Mouse (Mus musculus): ENCODE data around the gene Gm13124. TPM values are rescaled to one million over a fixed set of nuclear protein-coding genes. Genes with fewer than 3 reads are reported as not detected.
"Not testable (repeated sequence)": the region's sequence is repeated elsewhere in the genome, so short reads cannot be mapped to it uniquely, and the experiment has no call there.

Gm13124 gene
- polyA plus RNA-seq (2016; fragmentation: Nextera tagmentation; extraction: Ambion mirVana) = not detected in 2 replicates

DNA sequence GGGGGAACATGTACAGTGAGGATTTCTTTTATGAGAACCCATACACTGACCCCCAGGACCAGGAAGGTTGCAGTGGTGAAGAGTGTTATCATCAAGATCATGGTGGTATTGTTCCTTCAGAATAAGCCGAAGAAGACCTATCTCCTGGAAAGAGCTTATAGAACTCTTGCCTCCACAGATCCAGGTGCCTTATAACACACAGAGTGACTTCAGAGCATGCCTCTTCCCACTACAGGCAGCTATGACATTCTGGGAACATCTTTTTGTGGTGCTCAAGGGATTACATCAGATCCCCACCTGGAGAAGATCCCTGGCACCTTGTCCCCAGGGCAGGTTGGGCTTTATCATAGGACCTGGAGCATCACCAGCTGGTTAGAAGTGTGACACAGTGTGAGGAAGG, at the start of gene Gm13124:
Gm13124 (minus strand) TSS at position 101 of the 400 bp plus-strand sequence.
- no peaks in the 10 kb centered on the region for H3K36me3 ChIP-seq (replicated peaks)
- no peak within 1 kb of the TSS for H3K4me3 ChIP-seq
- WGBS = 95% methylated on average over 1 of the region's 1 CpGs
- no peaks in the 10 kb centered on the region for H3K4me1 ChIP-seq
- DNase-seq (ENCODE audit: extremely low spot score, low spot score) = no peak
- no peaks in the 10 kb centered on the region for H3K27me3 ChIP-seq (ENCODE audit: poor library complexity, severe bottlenecking)
- peaks cover 72% of the 10 kb centered on the region for H3K9me3 ChIP-seq
- no peak within 1 kb of the TSS for H3K27ac ChIP-seq

DNA sequence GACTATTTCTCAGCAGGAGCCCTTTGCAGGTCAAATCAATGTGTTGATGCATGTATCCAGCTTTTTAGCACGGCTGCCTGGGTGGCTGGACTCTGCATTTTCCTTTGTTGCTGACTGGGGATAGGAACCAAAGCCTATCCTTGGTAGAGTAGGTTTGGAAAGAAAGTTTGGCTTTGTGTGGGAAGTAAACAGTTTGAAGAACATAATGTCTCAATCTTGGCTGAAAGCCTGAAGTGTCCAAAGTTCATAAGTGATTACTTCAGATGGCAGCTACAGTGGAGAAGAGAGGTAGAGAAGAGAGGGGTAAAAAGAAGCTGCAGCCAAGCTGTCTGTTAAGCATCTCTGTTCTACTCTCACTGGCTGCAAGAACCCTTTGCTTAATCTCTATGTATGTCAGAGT, 49.7 kb upstream of the Gm13124 start:
- H3K4me1 ChIP-seq = no peaks in the 10 kb centered on the region
- H3K27me3 ChIP-seq (ENCODE audit: poor library complexity, severe bottlenecking) = no peaks in the 10 kb centered on the region
- H3K36me3 ChIP-seq (replicated peaks) = no peaks in the 10 kb centered on the region
- WGBS = 80% methylated on average over 1 of the region's 1 CpGs
- no peak overlapping the region for H3K27ac ChIP-seq
- DNase-seq (ENCODE audit: extremely low spot score, low spot score) = no peak
- no peak overlapping the region for H3K4me3 ChIP-seq
- peaks cover 84% of the 10 kb centered on the region for H3K9me3 ChIP-seq

DNA sequence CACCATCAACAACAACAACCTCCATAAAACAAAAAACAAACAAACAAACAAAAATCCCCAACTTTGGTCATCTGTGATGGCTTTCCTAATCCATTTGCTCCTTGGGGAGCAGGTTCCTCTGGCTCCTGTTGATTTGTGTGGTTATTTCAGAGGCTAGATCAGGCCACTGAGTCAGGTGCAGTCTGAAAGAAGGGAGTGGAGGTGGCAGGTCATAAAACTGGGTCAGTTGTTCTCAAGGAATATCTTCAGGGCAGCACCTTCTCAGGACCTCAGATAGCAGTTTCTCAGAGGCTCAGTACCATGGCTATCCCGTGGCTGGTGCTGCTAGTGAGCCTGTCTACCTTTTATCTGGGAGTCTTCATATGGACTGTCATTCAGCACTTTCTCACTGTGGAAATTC, 48.5 kb upstream of the Gm13124 start, which contains the start of gene Aadacl4:
Aadacl4 (plus strand) TSS at position 301 of the 400 bp plus-strand sequence.
- H3K27ac ChIP-seq = no peak within 1 kb of the TSS
- no peaks in the 10 kb centered on the region for H3K27me3 ChIP-seq (ENCODE audit: poor library complexity, severe bottlenecking)
- 79% methylated on average over 1 of the region's 1 CpGs for WGBS
- H3K4me1 ChIP-seq = no peaks in the 10 kb centered on the region
- H3K36me3 ChIP-seq (replicated peaks) = no peaks in the 10 kb centered on the region
- no peak for DNase-seq (ENCODE audit: extremely low spot score, low spot score)
- H3K9me3 ChIP-seq = peaks cover 74% of the 10 kb centered on the region
- H3K4me3 ChIP-seq = no peak within 1 kb of the TSS

DNA sequence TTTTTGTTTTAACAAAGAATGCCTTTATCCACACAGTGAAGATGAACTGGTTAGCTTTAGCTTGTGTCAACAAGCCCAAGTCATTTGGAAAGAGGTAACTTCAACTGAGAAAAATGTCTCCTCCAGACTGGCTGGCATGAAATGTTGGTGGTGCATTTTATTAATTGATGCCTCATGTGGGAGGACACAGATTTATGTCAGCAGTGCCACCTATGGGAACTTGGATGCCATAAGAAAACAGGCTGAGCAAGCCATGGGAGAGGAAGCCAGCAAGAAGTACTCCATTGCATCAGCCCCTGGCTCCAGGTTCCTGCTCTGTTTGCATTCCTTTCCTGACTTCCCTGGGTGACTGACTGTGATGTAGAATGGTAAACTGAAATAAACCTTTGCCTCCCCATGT, 27.9 kb upstream of the Gm13124 start:
- Histone ChIP-seq H3K27me3 (ENCODE audit: poor library complexity, severe bottlenecking) (no peaks in the 10 kb centered on the region), H3K27ac (no peak overlapping the region), H3K4me3 (no peak overlapping the region), H3K9me3 (peaks cover 50% of the 10 kb centered on the region), H3K36me3 (replicated peaks) (no peaks in the 10 kb centered on the region), H3K4me1 (no peaks in the 10 kb centered on the region)
- no peak for DNase-seq (ENCODE audit: extremely low spot score, low spot score)

DNA sequence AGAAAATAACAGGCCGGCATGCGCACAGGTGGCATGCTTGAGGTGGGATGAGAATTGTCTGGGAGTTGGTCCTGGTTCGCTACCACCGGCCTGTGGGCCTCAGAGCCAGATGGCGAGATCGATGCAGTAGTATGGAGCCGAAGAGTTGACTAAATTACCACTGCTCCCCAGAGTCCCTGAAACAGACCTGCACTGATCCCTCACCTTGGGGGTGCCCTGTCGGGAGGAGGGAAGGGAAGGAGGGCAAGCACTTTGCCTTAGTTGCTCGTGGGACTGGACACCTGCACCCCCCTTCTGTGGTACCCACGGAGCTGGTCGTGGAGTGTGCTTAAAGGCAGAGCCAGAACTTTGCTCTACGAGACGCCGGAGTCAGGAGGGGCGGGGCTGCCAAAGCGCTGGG, 21.3 kb upstream of the Gm13124 start:
- not testable (repeated sequence) for H3K36me3 ChIP-seq (replicated peaks); DNase-seq (ENCODE audit: extremely low spot score, low spot score); H3K4me3 ChIP-seq; H3K27me3 ChIP-seq (ENCODE audit: poor library complexity, severe bottlenecking); H3K4me1 ChIP-seq; H3K27ac ChIP-seq
- peaks cover 69% of the 10 kb centered on the region for H3K9me3 ChIP-seq
- WGBS = 90% methylated on average over 13 of the region's 16 CpGs

DNA sequence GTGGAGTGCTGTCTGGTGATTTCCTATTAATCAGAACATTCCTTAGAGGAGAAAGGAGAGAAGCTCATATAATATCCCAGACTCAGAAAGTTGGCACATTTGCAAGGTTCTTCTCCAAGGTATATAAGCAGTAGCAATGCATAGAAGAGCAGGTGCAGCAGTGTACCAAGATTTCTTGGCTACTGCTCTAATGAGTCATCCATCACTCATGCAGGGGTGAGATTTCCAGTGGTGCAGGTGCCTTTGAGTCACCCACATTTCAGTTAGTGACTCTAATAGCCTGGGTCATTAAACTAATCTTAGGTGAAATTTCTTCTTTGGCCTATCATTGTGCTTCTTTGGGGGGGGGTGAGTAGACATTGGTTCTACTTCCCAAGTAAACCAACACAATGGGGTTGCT, 2.8 kb upstream of the Gm13124 start:
- DNase-seq (ENCODE audit: extremely low spot score, low spot score) = no peak
- Histone ChIP-seq H3K27ac (no peak overlapping the region), H3K4me1 (no peaks in the 10 kb centered on the region), H3K36me3 (replicated peaks) (no peaks in the 10 kb centered on the region), H3K9me3 (peaks cover 50% of the 10 kb centered on the region), H3K27me3 (ENCODE audit: poor library complexity, severe bottlenecking) (no peaks in the 10 kb centered on the region), H3K4me3 (no peak overlapping the region)

DNA sequence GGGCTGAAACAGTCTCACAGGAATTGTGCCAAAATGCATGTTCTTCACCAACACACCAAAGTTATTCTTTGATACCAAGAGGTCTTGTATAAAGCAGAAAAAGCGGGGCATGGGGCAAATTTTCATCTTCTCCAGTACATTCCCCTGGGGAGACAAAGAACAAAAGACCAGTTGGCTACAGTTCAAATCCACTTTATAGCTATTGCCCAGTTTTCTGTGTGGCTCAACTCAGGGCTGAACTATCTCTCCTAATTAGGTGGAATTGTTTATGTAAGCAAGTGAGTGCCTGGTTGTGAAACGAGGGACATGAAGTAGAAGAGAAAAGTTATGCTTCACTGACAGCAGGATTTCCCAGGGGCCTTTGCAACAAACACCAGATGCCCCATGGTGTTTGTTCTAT, 3.7 kb downstream of the Gm13124 start:
- H3K9me3 ChIP-seq = peaks cover 92% of the 10 kb centered on the region
- no peaks in the 10 kb centered on the region for H3K4me1 ChIP-seq
- DNase-seq (ENCODE audit: extremely low spot score, low spot score) = no peak
- no peak overlapping the region for H3K4me3 ChIP-seq
- 76% methylated on average over 2 of the region's 2 CpGs for WGBS
- no peaks in the 10 kb centered on the region for H3K36me3 ChIP-seq (replicated peaks)
- H3K27me3 ChIP-seq (ENCODE audit: poor library complexity, severe bottlenecking) = no peaks in the 10 kb centered on the region
- no peak overlapping the region for H3K27ac ChIP-seq

DNA sequence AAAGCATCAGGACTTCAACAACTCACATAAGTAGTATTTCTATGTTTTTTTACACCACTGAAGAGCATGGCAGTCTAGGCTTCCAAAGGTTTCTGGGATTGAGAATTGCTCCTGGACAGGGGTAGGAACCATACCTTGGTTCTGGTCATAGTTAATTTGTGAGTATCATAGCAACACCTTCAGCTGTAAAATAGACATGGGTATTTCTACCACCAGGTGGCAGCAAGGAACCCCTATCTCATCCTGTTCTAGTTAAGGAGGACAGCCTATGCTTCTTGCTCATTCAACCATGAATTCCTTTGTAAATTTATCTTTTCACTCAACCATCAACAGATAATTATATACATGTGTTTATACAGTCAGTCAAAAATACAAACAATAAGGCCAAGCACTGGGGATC, 5.1 kb downstream of the Gm13124 start:
- no peak for DNase-seq (ENCODE audit: extremely low spot score, low spot score)

DNA sequence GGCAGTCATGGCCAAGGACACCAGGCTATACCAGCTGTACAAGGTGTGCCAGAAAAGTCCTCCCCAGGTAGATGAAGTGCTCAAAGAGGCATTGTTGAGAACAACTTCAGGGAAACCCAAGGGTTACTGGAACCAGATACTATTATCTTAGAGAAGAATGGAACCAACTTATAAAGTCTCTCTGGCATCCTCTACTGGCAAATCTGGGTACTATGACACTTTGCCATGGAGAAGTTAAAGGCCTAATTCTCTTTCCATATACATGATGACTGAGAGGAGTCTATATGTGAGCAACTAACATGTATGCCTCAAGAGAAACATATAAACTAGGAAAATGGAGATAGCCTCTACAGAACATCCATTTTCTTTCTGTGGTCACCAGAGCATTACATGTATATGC, 13.8 kb downstream of the Gm13124 start:
- no peak overlapping the region for H3K27ac ChIP-seq
- no peak for DNase-seq (ENCODE audit: extremely low spot score, low spot score)
- H3K4me1 ChIP-seq = no peaks in the 10 kb centered on the region
- no peak overlapping the region for H3K4me3 ChIP-seq
- no peaks in the 10 kb centered on the region for H3K27me3 ChIP-seq (ENCODE audit: poor library complexity, severe bottlenecking)
- no peaks in the 10 kb centered on the region for H3K36me3 ChIP-seq (replicated peaks)
- H3K9me3 ChIP-seq = peaks cover 69% of the 10 kb centered on the region

More for the DNA sequence above, 5.1 kb downstream of the Gm13124 start:
- no peaks in the 10 kb centered on the region for H3K36me3 ChIP-seq (replicated peaks)
- H3K27ac ChIP-seq = no peak overlapping the region
- H3K4me3 ChIP-seq = no peak overlapping the region
- H3K27me3 ChIP-seq (ENCODE audit: poor library complexity, severe bottlenecking) = no peaks in the 10 kb centered on the region
- peaks cover 93% of the 10 kb centered on the region for H3K9me3 ChIP-seq
- H3K4me1 ChIP-seq = no peaks in the 10 kb centered on the region

DNA sequence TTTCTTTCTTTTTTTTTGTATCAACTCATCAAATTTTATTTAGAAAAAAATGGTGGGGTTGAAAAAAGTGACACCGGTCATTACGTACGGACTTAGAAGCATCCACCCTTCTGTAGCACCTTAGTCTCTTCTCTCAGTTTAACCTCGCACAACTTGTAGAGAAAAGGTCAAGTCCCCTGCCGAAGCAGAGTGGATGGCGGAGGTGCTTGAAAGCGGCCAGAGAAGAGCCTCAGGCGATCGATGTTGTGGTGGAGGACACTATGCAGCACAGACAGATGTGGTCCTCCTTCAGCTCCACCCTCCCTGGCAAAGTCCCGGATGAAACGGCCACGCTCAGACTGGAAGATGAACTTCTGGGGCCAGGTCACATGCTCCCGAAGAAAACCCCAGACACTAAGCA, 19.6 kb downstream of the Gm13124 start:
- H3K4me3 ChIP-seq; H3K27ac ChIP-seq; H3K36me3 ChIP-seq (replicated peaks); H3K27me3 ChIP-seq (ENCODE audit: poor library complexity, severe bottlenecking); DNase-seq (ENCODE audit: extremely low spot score, low spot score); H3K4me1 ChIP-seq: not testable (repeated sequence)
- 92% methylated on average over 13 of the region's 13 CpGs for WGBS
- H3K9me3 ChIP-seq = peaks cover 63% of the 10 kb centered on the region

DNA sequence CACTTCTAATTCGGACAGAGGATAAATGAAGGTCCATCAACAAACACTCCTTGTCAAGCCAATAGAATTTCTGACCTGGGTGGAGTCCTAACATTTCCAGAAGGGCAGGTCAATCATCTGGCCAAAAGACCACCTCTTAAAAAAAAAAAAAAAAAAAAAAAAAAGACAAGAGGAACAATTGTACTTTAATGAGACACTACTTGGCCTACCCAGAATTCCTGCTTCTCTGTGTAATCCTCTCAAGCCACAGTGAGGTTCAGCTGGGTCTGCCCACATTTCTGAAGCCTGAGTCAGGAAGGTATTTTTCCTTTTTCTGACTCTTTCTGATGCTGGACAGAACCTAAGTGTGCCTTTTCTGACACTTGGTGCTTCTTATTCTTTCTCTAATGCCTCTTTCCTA, 20.2 kb downstream of the Gm13124 start:
- Histone ChIP-seq H3K27me3 (ENCODE audit: poor library complexity, severe bottlenecking) (no peaks in the 10 kb centered on the region), H3K9me3 (peaks cover 68% of the 10 kb centered on the region), H3K4me1 (no peaks in the 10 kb centered on the region), H3K27ac (no peak overlapping the region), H3K36me3 (replicated peaks) (no peaks in the 10 kb centered on the region), H3K4me3 (no peak overlapping the region)
- 95% methylated on average over 1 of the region's 1 CpGs for WGBS
- DNase-seq (ENCODE audit: extremely low spot score, low spot score) = no peak

DNA sequence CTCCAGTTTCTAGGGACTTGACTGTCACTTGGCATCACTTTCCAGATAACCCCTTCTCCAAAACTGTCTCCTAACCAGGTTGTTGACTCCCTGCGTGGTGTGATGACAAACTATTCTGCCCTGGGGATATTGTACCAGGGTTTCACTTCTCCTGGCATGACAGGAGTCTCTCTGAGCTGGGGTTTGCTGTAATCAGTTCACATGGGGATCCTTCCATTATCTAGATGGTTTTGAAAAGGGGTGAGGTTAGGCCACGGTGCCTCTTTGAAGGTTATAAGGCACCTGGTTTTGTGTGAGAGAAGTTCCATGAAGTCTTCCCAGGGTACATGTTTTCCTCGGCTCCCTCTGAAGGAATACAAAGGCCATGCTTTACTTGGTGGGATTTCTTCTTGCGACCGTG, 45.4 kb downstream of the Gm13124 start, which contains the start of gene 9430007A20Rik:
9430007A20Rik (plus strand) TSS at position 301 of the 400 bp plus-strand sequence.
- Histone ChIP-seq H3K4me3 (no peak within 1 kb of the TSS), H3K4me1 (no peaks in the 10 kb centered on the region), H3K27ac (no peak within 1 kb of the TSS), H3K9me3 (peaks cover 50% of the 10 kb centered on the region), H3K27me3 (ENCODE audit: poor library complexity, severe bottlenecking) (no peaks in the 10 kb centered on the region), H3K36me3 (replicated peaks) (no peaks in the 10 kb centered on the region)
- 83% methylated on average over 5 of the region's 5 CpGs for WGBS
- no peak for DNase-seq (ENCODE audit: extremely low spot score, low spot score)

DNA sequence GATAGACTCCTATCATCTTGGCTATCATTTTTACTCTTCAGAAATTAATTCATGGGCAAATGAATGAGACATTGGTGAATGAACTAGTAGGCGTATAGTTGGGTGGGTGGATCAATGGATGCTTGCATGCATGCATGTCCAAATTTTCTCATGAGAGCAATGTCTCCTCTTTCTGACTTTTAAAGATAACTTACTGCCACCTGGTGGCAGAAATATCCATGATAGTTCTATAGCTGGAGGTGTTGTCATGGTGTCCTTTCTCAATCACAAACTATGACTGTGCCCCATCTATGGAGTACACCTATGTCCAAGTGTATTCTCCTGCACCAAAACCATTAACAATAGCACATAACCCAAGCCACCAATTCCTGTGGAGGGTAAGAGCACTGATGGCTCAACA, 58.4 kb downstream of the Gm13124 start:
- H3K36me3 ChIP-seq (replicated peaks) = no peaks in the 10 kb centered on the region
- no peaks in the 10 kb centered on the region for H3K4me1 ChIP-seq
- 91% methylated on average over 1 of the region's 1 CpGs for WGBS
- no peak overlapping the region for H3K4me3 ChIP-seq
- peaks cover 47% of the 10 kb centered on the region for H3K9me3 ChIP-seq
- H3K27ac ChIP-seq = no peak overlapping the region
- DNase-seq (ENCODE audit: extremely low spot score, low spot score) = no peak
- H3K27me3 ChIP-seq (ENCODE audit: poor library complexity, severe bottlenecking) = no peaks in the 10 kb centered on the region
